Mouse (Mus musculus) C2C12 (cell line): ENCODE results near the gene Thrb. TPM values are rescaled to one million over a fixed set of nuclear protein-coding genes. Genes with fewer than 3 reads are reported as not detected.

Experiments used
- H3K27me3 ChIP-seq: one replicate; pipeline ENCODE4 v1.6.1; 2011; ENCODE audit not compliant: control insufficient read depth, insufficient read depth, insufficient read length
- H3K36me3 ChIP-seq: one replicate; pipeline ENCODE4 v1.6.1; 2011; ENCODE audit not compliant: control insufficient read depth, insufficient read depth
- H3K4me3 ChIP-seq: one replicate; pipeline ENCODE4 v1.5.1; 2011; ENCODE audit warnings: mild to moderate bottlenecking, control low read depth; ENCODE audit not compliant: poor library complexity, insufficient read depth, severe bottlenecking
- H3K79me2 ChIP-seq: one replicate; pipeline ENCODE4 v1.6.1; 2011; ENCODE audit not compliant: control insufficient read depth, insufficient read depth
- H3K79me3 ChIP-seq: one replicate; pipeline ENCODE4 v1.6.1; 2011; ENCODE audit warnings: low read depth, control low read depth
- H3ac ChIP-seq: one replicate; pipeline ENCODE3; 2011; ENCODE audit warnings: low read depth; ENCODE audit not compliant: control insufficient read depth, insufficient read length
- CEBPB ChIP-seq: IDR thresholded peaks from one replicate; pipeline ENCODE4 v1.6.1; 2011; ENCODE audit warnings: low read depth, mild to moderate bottlenecking, control low read depth, moderate library complexity
- CTCF ChIP-seq: IDR thresholded peaks from one replicate; pipeline ENCODE4 v1.5.1; 2011; ENCODE audit not compliant: control insufficient read depth, insufficient read depth, insufficient read length
- FOSL1 ChIP-seq: IDR thresholded peaks from one replicate; pipeline ENCODE4 v1.8.0; 2011; ENCODE audit warnings: mild to moderate bottlenecking, low read length; ENCODE audit not compliant: poor library complexity, insufficient read depth, severe bottlenecking
- MAX ChIP-seq: IDR thresholded peaks from one replicate; pipeline ENCODE4 v1.6.1; 2011; ENCODE audit warnings: mild to moderate bottlenecking, control low read depth
- MYOD1 ChIP-seq: IDR thresholded peaks from one replicate; pipeline ENCODE4 v1.6.1; 2011; ENCODE audit warnings: low read depth; ENCODE audit not compliant: control insufficient read depth, insufficient read length
- MYOG ChIP-seq: IDR thresholded peaks from one replicate; pipeline ENCODE4 v1.6.1; 2011; ENCODE audit not compliant: control insufficient read depth, insufficient read length; ENCODE audit errors: extremely low read depth
- USF1 ChIP-seq: IDR thresholded peaks from one replicate; pipeline ENCODE4 v1.6.1; 2011; ENCODE audit warnings: low read depth, mild to moderate bottlenecking, control low read depth, moderate library complexity
- polyA plus RNA-seq: library from polyadenylated mRNA; unstranded; fragments of >200 nt; fragmentation: generic; extraction: Trizol; gene quantifications from one replicate; pipeline ENCODE4 v1.2.1, GENCODE M21; 2012; ENCODE audit warnings: missing spikeins

The Thrb gene
- polyA plus RNA-seq, 1 experiment = 0.01 TPM

GRCm38 (mm10) chr14:17822754-17823153 lies 162.7 kb downstream of the Thrb start:
- Histone ChIP-seq H3K36me3 (no peaks in the 10 kb centered on the region), H3K79me3 (no peaks in the 10 kb centered on the region), H3K79me2 (no peaks in the 10 kb centered on the region), H3ac (no peak overlapping the region), H3K4me3 (no peak overlapping the region), H3K27me3 (no peaks in the 10 kb centered on the region)
- no peak for TF ChIP-seq CTCF
- TF ChIP-seq FOSL1 = no peak
- no peak for TF ChIP-seq MYOG
- no peak for TF ChIP-seq MYOD1
- TF ChIP-seq USF1 = no peak
- TF ChIP-seq MAX = no peak

- H3K27me3 ChIP-seq = no peaks in the 10 kb centered on the region
- no peak overlapping the region for H3ac ChIP-seq
- no peak for TF ChIP-seq FOSL1
- no peak for TF ChIP-seq MYOG
- no peak for TF ChIP-seq CEBPB
- no peak for TF ChIP-seq CTCF
- no peak for TF ChIP-seq USF1
- no peak for TF ChIP-seq MYOD1
- no peak for TF ChIP-seq MAX
- no peak overlapping the region for H3K4me3 ChIP-seq
- H3K79me2 ChIP-seq = no peaks in the 10 kb centered on the region
- H3K36me3 ChIP-seq = no peaks in the 10 kb centered on the region
- no peaks in the 10 kb centered on the region for H3K79me3 ChIP-seq
These were observed 167.3 kb downstream of the Thrb start for GRCm38 (mm10) chr14:17827401-17827800.

- Histone ChIP-seq H3K4me3 (no peak overlapping the region), H3K27me3 (no peaks in the 10 kb centered on the region), H3K79me2 (no peaks in the 10 kb centered on the region), H3K36me3 (no peaks in the 10 kb centered on the region), H3K79me3 (no peaks in the 10 kb centered on the region), H3ac (no peak overlapping the region)
- no peak for TF ChIP-seq MYOD1
- no peak for TF ChIP-seq MYOG
- TF ChIP-seq CTCF = no peak
- TF ChIP-seq USF1 = no peak
- TF ChIP-seq FOSL1 = no peak
These were observed 175.7 kb downstream of the Thrb start for GRCm38 (mm10) chr14:17835738-17836137.

GRCm38 (mm10) chr14:17836766-17837165 lies 176.7 kb downstream of the Thrb start:
- no peaks in the 10 kb centered on the region for H3K79me3 ChIP-seq
- no peaks in the 10 kb centered on the region for H3K79me2 ChIP-seq
- no peak for TF ChIP-seq USF1
- TF ChIP-seq MYOD1 = no peak
- no peak for TF ChIP-seq CEBPB
- TF ChIP-seq FOSL1 = no peak
- TF ChIP-seq MAX = no peak
- TF ChIP-seq CTCF = no peak
- TF ChIP-seq MYOG = no peak
- no peaks in the 10 kb centered on the region for H3K36me3 ChIP-seq
- H3ac ChIP-seq = no peak overlapping the region
- no peaks in the 10 kb centered on the region for H3K27me3 ChIP-seq
- no peak overlapping the region for H3K4me3 ChIP-seq

- Histone ChIP-seq H3K79me3 (no peaks in the 10 kb centered on the region), H3K79me2 (no peaks in the 10 kb centered on the region), H3K36me3 (no peaks in the 10 kb centered on the region), H3K27me3 (no peaks in the 10 kb centered on the region), H3ac (no peak overlapping the region), H3K4me3 (no peak overlapping the region)
- no peak for TF ChIP-seq MAX
- TF ChIP-seq USF1 = no peak
- TF ChIP-seq FOSL1 = no peak
- TF ChIP-seq MYOD1 = no peak
- TF ChIP-seq CEBPB = no peak
- TF ChIP-seq CTCF = no peak
- TF ChIP-seq MYOG = no peak
These were observed 185.1 kb downstream of the Thrb start for GRCm38 (mm10) chr14:17845003-17845697.

- Histone ChIP-seq H3K4me3 (no peak overlapping the region), H3ac (no peak overlapping the region), H3K36me3 (no peaks in the 10 kb centered on the region), H3K79me3 (no peaks in the 10 kb centered on the region), H3K79me2 (no peaks in the 10 kb centered on the region), H3K27me3 (no peaks in the 10 kb centered on the region)
- TF ChIP-seq MYOG = no peak
- TF ChIP-seq MYOD1 = no peak
- no peak for TF ChIP-seq FOSL1
- TF ChIP-seq MAX = no peak
- TF ChIP-seq USF1 = no peak
- TF ChIP-seq CTCF = no peak
- no peak for TF ChIP-seq CEBPB
These were observed 185.8 kb downstream of the Thrb start for GRCm38 (mm10) chr14:17845871-17846270.
